Mouse (Mus musculus): Measurements from ENCODE around the gene Olfr684. TPM values are rescaled to one million over a fixed set of nuclear protein-coding genes. Genes with fewer than 3 reads are reported as not detected.

The Olfr684 gene
- not detected in 2 replicates for polyA plus RNA-seq (2012; rRNA removed)

GRCm38 (mm10) chr7:105163553-105163952 lies at the start of gene Olfr684:
Gene Olfr684, minus strand, starts transcription at chr7:105163653.

GRCm38 (mm10) chr7:105207385-105207784 lies 43.9 kb upstream of the Olfr684 start, which contains the start of gene Olfr686:
Gene Olfr686, minus strand, starts transcription at chr7:105207485.

GRCm38 (mm10) chr7:105185912-105186311 lies 22.5 kb upstream of the Olfr684 start, which contains the start of gene Olfr685:
Gene Olfr685, minus strand, starts transcription at chr7:105186012.

GRCm38 (mm10) chr7:105146912-105147311 lies 16.5 kb downstream of the Olfr684 start, which contains the start of gene Olfr683:
Gene Olfr683, minus strand, starts transcription at chr7:105147012.

GRCm38 (mm10) chr7:105116536-105116935 lies 46.9 kb downstream of the Olfr684 start, which contains the start of gene Olfr681:
Gene Olfr681, plus strand, starts transcription at chr7:105116836.

Other genes with a start within 250 kb of the Olfr684 start
- not detected in 2 replicates for gene Olfr667, start 242.2 kb downstream of the Olfr684 start, polyA plus RNA-seq (2012; rRNA removed)
- gene Olfr668, start 235.6 kb downstream of the Olfr684 start, polyA plus RNA-seq (2012; rRNA removed), result not detected in 2 replicates
- gene Olfr669, start 229.4 kb downstream of the Olfr684 start, polyA plus RNA-seq (2012; rRNA removed), result not detected in 2 replicates
- not detected in 2 replicates for gene Olfr670, start 201.0 kb downstream of the Olfr684 start, polyA plus RNA-seq (2012; rRNA removed)
- not detected in 2 replicates for gene Olfr671, start 184.5 kb downstream of the Olfr684 start, polyA plus RNA-seq (2012; rRNA removed)
- gene Olfr672, start 161.6 kb downstream of the Olfr684 start, polyA plus RNA-seq (2012; rRNA removed), result not detected in 2 replicates
- gene Olfr675, start 135.2 kb downstream of the Olfr684 start, polyA plus RNA-seq (2012; rRNA removed), result not detected in 2 replicates
- not detected in 2 replicates for gene Olfr676, start 131.0 kb downstream of the Olfr684 start, polyA plus RNA-seq (2012; rRNA removed)
- not detected in 2 replicates for gene Olfr677, start 112.3 kb downstream of the Olfr684 start, polyA plus RNA-seq (2012; rRNA removed)
- gene Olfr678, start 99.2 kb downstream of the Olfr684 start, polyA plus RNA-seq (2012; rRNA removed), result not detected in 2 replicates
- gene Olfr679, start 82.4 kb downstream of the Olfr684 start, polyA plus RNA-seq (2012; rRNA removed), result not detected in 2 replicates
- gene Olfr680-ps1, start 70.8 kb downstream of the Olfr684 start, polyA plus RNA-seq (2012; rRNA removed), result not detected in 2 replicates
- gene Olfr681, start 46.8 kb downstream of the Olfr684 start, polyA plus RNA-seq (2012; rRNA removed), result not detected in 2 replicates
- gene Olfr683, start 16.6 kb downstream of the Olfr684 start, polyA plus RNA-seq (2012; rRNA removed), result not detected in 2 replicates
- not detected in 2 replicates for gene Olfr685, start 22.4 kb upstream of the Olfr684 start, polyA plus RNA-seq (2012; rRNA removed)
- not detected in 2 replicates for gene Olfr686, start 43.8 kb upstream of the Olfr684 start, polyA plus RNA-seq (2012; rRNA removed)
- gene Olfr688, start 124.4 kb upstream of the Olfr684 start, polyA plus RNA-seq (2012; rRNA removed), result not detected in 2 replicates
- gene Olfr689, start 147.5 kb upstream of the Olfr684 start, polyA plus RNA-seq (2012; rRNA removed), result not detected in 2 replicates
- gene Olfr690, start 170.5 kb upstream of the Olfr684 start, polyA plus RNA-seq (2012; rRNA removed), result not detected in 2 replicates
- gene Olfr691, start 178.6 kb upstream of the Olfr684 start, polyA plus RNA-seq (2012; rRNA removed), result not detected in 2 replicates
- not detected in 2 replicates for gene Olfr692, start 204.6 kb upstream of the Olfr684 start, polyA plus RNA-seq (2012; rRNA removed)
- not detected in 2 replicates for gene Gm5901, start 211.4 kb upstream of the Olfr684 start, polyA plus RNA-seq (2012; rRNA removed)
- 74.6 and 74.9 TPM in 2 replicates for gene Fam160a2, start 236.4 kb upstream of the Olfr684 start, polyA plus RNA-seq (2012; rRNA removed)
- 0.41 and 0.43 TPM in 2 replicates for gene Cnga4, start 240.9 kb upstream of the Olfr684 start, polyA plus RNA-seq (2012; rRNA removed)